Mouse (Mus musculus) kidney, postnatal 14 days (tissue): Measurements from ENCODE around the gene Nrg3.
"Not testable (repeated sequence)": the region's sequence is repeated elsewhere in the genome, so short reads cannot be mapped to it uniquely, and the experiment has no call there.

Experiments used
- DNase-seq: peaks from one replicate; pipeline ENCODE4 v3.0.0; 2022; ENCODE audit warnings: mixed read lengths

The Nrg3 gene

DNA sequence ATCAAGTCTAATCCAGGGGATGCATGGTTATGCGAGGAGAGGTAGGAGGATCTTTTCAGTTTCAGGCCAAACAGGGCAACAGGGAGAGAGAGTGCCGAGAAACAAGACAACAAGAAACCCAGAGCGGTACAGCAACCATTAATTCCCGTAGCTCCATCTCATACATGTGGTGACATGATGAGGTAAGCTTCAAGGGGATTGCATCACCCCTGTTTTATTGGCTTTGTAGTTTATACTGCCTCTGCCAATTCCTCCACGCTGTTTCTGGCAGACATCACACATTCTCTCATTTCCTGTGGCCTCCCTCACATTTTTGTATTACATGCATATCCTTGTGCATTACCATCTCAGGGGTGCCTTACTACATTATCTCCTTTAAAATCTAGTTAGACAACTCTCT, 280.9 kb downstream of the Nrg3 start:
- DNase-seq: no peak

GRCm38 (mm10) chr14:39173709-39174108, 299.2 kb downstream of the Nrg3 start:
- no peak for DNase-seq

- no peak for DNase-seq
Observed at GRCm38 (mm10) chr14:39160140-39160539, 312.7 kb downstream of the Nrg3 start.

- no peak for DNase-seq
Observed at GRCm38 (mm10) chr14:39155462-39155861, 317.4 kb downstream of the Nrg3 start.

DNA sequence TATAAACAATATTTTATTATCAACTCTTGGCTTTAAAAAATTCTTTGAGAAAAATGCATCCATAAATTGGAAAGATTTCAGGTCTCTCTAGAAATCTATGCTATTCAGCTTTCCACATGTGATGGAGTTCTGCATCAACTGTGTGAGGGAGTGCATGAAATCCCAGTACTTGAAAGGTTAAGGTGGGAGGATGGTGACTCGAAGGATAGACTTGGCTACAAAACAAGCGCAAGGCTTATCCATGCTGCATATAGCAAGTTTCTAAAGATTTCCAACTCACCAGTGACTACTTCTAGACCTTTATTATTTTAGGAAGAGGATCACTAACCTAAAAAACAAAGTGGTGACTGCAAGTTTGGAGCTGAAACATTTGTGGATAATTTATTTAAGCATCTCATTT, 343.1 kb downstream of the Nrg3 start:
- DNase-seq: no peak

DNA sequence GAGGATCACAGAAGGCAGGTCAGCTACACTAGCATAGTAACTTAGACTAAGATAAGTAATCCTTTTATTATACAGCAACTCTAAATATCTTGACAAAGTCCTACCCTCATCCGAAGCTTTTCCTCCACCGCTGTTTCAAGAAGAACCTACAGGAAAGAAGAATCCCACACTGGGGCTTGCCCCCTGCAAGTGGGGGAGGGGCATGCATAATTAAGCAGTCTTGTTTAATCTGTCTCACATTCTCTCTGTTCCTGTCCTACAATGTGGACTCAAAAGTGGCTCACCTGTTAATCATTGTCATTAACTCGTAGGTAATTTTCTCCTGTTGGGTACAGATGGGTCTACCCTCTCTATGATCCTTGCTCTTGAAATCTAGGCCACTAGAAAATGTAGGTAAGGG, 354.9 kb downstream of the Nrg3 start:
- peak; percentile 2 for DNase-seq

DNA sequence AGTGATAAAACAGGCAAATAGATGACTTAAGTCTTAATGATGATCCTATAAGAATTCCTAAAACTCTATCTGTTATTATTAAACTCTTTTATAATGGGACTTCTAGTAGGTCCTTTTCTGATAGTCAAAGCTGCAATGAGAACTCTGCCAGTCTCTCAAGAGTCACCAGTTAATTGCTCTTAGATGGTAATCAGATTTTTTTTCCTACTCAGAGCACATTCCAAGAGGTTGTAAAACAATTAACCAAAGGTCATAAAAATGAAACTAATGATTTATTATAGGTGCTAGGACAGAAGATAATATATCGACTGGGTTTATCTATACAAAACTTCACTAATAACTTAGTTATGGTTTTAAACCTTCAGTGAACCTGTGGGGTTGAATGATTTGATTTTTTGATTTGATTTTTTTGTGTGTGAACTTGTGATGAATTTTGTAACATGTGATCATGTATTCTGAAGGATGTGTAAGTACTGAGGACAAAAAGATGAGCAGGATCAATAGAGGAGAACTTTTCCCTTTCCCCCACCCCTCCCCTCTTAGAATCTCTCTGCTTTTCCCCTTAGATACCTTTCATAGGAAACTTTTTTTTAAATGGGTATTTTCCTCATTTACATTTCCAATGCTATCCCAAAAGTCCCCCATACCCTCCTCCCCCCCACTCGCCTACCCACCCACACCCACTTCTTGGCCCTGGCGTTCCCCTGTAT, 356.2 kb downstream of the Nrg3 start:
- DNase-seq: not testable (repeated sequence)

DNA sequence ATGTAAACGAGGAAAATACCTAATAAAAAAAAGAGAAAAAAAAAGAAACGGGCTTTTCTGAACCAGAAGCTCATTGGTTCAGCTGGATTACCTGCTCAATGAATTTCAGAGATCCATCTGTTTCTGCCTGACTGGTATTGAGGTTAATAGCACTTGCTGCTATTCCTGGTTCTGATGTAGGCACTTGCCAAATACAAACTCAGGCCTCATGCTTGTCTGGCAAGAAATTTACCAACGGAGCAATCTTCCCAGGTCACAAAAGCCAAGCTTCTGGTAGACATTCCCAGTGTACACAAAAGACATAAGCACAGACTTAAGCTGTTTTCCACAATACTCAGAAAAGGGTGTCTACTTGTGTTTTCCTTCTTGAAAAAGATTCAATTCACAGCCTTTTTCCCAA, 363.3 kb downstream of the Nrg3 start:
- DNase-seq: no peak

- DNase-seq: no peak
Observed at GRCm38 (mm10) chr14:39106776-39107175, 366.1 kb downstream of the Nrg3 start.

DNA sequence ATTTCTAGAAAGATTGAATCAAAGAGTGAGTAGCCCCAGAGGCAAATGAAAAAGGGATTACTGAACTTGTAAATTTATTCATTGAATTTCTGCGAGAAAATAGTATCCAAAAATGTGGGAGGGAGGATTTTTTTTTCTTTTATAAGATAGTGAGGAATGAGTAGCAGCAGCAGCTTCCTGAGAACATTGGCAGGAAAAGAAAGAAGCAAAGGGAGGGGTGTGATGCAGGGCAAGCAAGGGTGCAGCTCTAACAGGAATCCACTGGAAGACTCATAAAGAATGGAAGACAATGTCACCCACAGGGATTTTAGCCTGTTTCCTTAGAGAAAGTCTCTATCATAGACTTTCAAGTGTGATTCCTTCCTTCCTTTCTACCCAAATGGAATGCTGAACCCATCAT, 377.7 kb downstream of the Nrg3 start:
- DNase-seq: no peak

DNA sequence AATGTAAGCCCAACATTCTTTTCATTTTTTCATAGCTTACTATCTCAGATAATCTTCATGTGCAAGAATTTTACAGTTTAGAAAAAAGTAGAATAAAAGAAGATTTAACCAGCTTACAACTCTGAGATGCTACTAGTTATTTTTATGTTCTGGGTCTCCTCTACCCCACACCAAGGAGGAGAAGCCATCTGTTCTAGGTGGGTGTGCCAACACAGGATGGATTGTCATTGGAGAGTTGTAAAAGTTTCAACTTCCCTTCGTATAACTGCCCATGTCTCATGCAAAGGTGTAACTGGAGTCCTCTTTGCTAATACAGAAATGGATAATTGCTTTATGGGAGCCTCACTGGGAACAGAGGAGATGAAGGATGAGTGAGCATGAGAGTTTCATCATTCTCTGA, 393.4 kb downstream of the Nrg3 start:
- no peak for DNase-seq

DNA sequence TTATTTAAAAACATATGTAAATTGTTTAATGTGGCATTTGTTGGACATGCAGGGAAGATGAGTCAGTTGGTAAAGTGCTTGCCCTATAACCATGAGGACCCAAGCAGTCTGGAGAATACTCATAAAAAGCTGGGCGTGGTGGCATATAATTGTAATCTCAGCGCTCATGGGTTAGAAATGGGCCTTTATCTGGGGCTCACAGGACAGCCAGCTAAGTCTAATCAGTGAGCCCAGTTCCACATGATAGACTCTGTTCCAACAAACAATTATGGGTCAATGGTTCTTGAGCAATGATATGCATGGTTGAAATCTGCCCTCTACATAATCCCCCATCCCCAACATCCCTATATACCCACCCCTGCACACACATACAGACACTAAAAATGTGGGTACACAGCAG, 421.3 kb downstream of the Nrg3 start:
- DNase-seq: no peak

DNA sequence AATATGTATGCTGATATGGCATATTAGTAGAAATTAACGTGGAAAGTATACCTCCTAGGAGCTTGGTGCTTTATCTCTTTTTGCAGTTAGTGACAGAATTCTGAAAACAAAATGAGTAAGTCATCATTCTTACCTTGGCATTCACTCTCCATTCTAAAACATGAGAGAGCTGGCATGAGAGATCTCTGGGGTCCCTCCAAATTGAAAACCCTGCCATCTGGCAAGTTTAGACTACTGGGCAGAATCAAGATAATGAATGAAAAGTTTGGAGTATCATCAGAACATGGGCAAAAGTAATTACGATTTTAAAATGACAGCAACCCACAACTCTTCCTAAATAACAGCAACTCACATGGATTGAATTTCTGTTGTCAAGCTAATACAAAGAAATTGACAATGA, 423.9 kb downstream of the Nrg3 start:
- DNase-seq: no peak

DNA sequence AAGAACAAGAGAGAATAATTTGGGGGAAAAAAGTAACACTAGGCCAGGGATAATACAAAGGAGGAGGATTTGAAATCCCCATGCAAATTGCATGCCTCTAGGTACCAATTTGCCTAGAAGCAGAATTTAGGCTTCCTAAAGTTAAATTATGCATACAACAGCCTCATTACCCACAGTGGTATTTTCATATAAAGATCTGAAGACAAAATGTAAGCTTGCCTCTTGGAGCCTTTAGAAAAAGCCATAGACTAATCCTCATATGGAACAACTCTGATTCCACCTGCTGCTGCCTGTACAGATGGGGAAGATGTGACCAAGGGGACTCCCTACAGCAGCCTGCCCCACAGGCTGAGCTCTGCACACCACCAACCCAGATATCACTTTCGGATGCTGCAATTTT, 428.6 kb downstream of the Nrg3 start:
- DNase-seq: no peak

DNA sequence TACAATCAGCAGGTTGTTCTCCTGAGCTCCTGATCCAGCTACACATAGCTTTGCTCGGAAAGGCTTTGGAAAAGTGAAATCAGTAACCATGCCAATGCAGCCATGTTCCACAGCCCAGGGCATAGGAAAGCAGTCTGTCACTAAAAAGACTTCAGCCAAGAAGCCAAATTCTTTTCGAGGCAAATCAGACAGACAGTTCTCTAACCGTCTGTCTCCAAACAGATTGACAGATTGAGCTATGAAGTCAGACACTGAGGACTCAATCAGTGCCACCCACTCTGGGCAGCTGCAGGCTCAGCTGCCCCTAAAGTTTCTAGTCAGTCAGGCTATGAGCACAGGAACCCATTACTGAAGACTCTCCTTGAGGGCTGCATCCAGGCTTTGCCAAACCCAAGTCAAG, 429.1 kb downstream of the Nrg3 start:
- no peak for DNase-seq

- no peak for DNase-seq
Observed at GRCm38 (mm10) chr14:39043384-39043783, 429.5 kb downstream of the Nrg3 start.

- DNase-seq: no peak
Observed at GRCm38 (mm10) chr14:39039046-39039445, 433.8 kb downstream of the Nrg3 start.

GRCm38 (mm10) chr14:39034482-39034881, 438.4 kb downstream of the Nrg3 start:
- DNase-seq: no peak

GRCm38 (mm10) chr14:39023065-39023464, 449.8 kb downstream of the Nrg3 start:
- no peak for DNase-seq

DNA sequence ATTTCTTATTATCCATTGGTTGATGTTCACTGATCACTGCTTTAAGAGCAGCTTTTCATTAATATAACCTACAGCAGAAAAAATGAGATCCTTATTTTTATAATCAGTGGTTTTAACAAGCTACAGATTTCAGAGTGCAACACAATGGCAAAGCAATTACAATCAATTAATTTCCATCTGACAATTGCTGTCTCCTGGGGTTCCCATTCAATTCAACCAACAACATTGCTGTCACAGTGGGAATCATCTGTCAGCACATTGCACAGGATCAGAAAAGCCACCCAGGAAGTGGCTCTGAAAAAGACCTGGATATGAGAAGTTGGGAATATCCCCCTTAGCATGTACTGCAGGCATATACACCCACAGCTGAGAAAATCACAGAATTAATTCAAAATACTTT, 458.8 kb downstream of the Nrg3 start:
- DNase-seq: no peak

DNA sequence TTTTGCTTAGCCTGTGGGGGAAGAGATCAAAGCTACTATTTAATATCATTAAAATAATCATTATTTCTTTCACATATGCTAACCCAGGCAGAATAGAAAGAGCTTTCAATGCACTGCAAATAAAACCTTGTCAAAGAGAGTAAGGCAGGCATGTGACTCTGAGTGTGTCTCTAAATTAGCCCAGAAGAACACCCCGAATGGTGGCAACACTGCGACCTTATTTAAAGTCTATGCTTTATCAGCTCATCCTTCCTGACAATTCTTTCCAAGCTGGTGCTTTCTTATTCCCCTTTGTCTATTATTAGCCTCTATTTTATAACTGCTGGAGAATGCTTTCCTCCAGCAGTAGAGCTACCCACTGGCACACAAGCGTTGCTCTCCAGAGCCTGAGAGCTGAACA, 475.0 kb downstream of the Nrg3 start:
- DNase-seq: no peak

DNA sequence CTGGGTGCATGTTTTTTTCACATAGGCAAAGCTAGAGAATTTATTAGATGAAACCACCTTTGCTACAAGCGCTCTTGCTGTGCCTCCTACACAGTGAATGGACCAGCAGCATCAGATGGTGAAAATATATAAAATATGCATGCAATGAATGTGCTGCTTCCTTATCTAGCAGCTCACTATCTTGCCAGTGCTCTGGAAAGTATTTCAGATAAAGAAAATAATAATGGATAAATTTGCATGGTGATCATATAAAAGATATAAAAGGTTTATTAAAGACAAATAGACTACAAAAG, 480.4 kb downstream of the Nrg3 start:
- no peak for DNase-seq

- DNase-seq: no peak
Observed at GRCm38 (mm10) chr14:38991847-38992573, 480.9 kb downstream of the Nrg3 start.

- no peak for DNase-seq
Observed at GRCm38 (mm10) chr14:38959367-38959766, 513.5 kb downstream of the Nrg3 start.

DNA sequence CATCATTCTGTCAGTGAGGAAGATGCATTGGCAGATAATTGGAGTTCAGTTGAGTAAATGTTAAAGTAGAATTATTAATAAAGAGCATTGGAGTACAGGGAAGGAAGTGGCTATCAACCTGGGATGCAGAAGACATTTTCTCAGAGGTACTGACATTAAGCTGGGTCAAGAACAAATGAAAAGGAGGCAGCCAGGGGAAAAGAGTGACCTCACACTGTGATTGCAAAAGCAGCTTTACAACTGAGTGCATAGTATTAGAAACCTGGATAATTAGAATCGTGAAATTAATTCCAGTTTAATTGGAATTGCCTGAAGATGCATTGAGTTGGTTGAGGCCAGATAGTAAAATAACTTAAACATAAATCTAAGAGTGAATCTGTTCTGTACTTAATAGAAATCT, 535.4 kb downstream of the Nrg3 start:
- DNase-seq: no peak
